Mouse (Mus musculus) forebrain, postnatal 0 days (tissue): Measurements from ENCODE around the gene Tdgf1. TPM values are rescaled to one million over a fixed set of nuclear protein-coding genes. Genes with fewer than 3 reads are reported as not detected.

ENCODE experiments used
- ATAC-seq: fragments of 200-750 bp; cut with Nextera tagmentation; 2 replicates; pipeline ENCODE4 v1.8.0; 2017; ENCODE audit warnings: mild to moderate bottlenecking, moderate library complexity
- DNase-seq: peaks from one replicate; pipeline ENCODE4 v3.0.0-alpha.2; 2015
- H3K27ac ChIP-seq: fragments of 300-500 bp; sonication (generic); 2 replicates; pipeline ENCODE4 v1.5.1; 2014; ENCODE audit warnings: low read depth, mild to moderate bottlenecking, antibody characterized with exemption, low read length, moderate library complexity, mixed read lengths
- H3K27me3 ChIP-seq: fragments of 300-500 bp; sonication (generic); 2 replicates; pipeline ENCODE4 v1.6.1; 2014; ENCODE audit warnings: mild to moderate bottlenecking, low read length, mixed read lengths; ENCODE audit not compliant: insufficient read depth
- H3K36me3 ChIP-seq: fragments of 300-500 bp; sonication (generic); 2 replicates; pipeline ENCODE4 v1.6.1; 2014; ENCODE audit warnings: mild to moderate bottlenecking, moderate library complexity; ENCODE audit not compliant: insufficient read depth
- H3K4me1 ChIP-seq: fragments of 300-500 bp; sonication (generic); 2 replicates; pipeline ENCODE4 v1.6.1; 2014; ENCODE audit warnings: antibody characterized with exemption; ENCODE audit not compliant: insufficient read depth
- H3K4me2 ChIP-seq: fragments of 300-500 bp; sonication (generic); 2 replicates; pipeline ENCODE4 v1.6.1; 2014; ENCODE audit warnings: low read depth, mild to moderate bottlenecking, moderate library complexity
- H3K4me3 ChIP-seq: fragments of 300-500 bp; sonication (generic); 2 replicates; pipeline ENCODE4 v1.5.1; 2014; ENCODE audit warnings: low read depth, low read length, mixed read lengths
- H3K9ac ChIP-seq: fragments of 300-500 bp; sonication (generic); 2 replicates; pipeline ENCODE4 v1.6.1; 2014; ENCODE audit warnings: mild to moderate bottlenecking
- H3K9me3 ChIP-seq: fragments of 300-500 bp; sonication (generic); 2 replicates; pipeline ENCODE4 v1.6.1; 2016; ENCODE audit warnings: low read length
- CTCF ChIP-seq: sonication (generic); IDR thresholded peaks from 2 replicates; pipeline ENCODE4 v1.5.1; 2016; ENCODE audit warnings: antibody characterized with exemption, control low read depth, low read depth
- WGBS: fragments of 180-500 bp; shearing (Covaris S2); extraction: QIAGEN DNeasy Blood & Tissue Kit; methylation state at CpG from one replicate; pipeline ENCODE4 v1.1.7; 2014; 5-methylcytosine and 5-hydroxymethylcytosine counted together
- polyA plus RNA-seq: library from polyadenylated mRNA; unstranded; fragments of >200 nt; fragmentation: Nextera tagmentation; extraction: Ambion mirVana; gene quantifications from 2 replicates; pipeline ENCODE4 v1.2.1, GENCODE M21; 2015
- total RNA-seq: library from RNA; depleted of rRNA; stranded (reverse); fragments of >200 nt; gene quantifications from 2 replicates; pipeline ENCODE4 v1.2.3, GENCODE M21; 2014

The Tdgf1 gene
- total and polyA plus RNA-seq, 2 experiments from 2014 or later = 0.12 TPM; not detected in 1

GRCm38 (mm10) chr9:110950109-110950508 is 4.2 kb upstream of the Tdgf1 start:
- Histone ChIP-seq H3K4me1 (peaks cover 5% of the 10 kb centered on the region; the same call in 1 of the 2 replicates), H3K27ac (no peak overlapping the region), H3K4me2 (no peak overlapping the region), H3K4me3 (no peak overlapping the region), H3K9ac (no peak overlapping the region), H3K9me3 (no peaks in the 10 kb centered on the region), H3K36me3 (no peaks in the 10 kb centered on the region), H3K27me3 (peaks cover 17% of the 10 kb centered on the region)
- ATAC-seq (no peak), DNase-seq (no peak)
- TF ChIP-seq CTCF = no peak
- WGBS = over 99% methylated on average over 3 of the region's 3 CpGs

GRCm38 (mm10) chr9:110948813-110949310 is 2.9 kb upstream of the Tdgf1 start:
- 65% methylated on average over 8 of the region's 8 CpGs for WGBS
- Histone ChIP-seq H3K4me2 (no peak overlapping the region), H3K27ac (no peak overlapping the region), H3K9ac (no peak overlapping the region), H3K4me3 (no peak overlapping the region), H3K4me1 (peaks cover 5% of the 10 kb centered on the region; the same call in 1 of the 2 replicates), H3K27me3 (peaks cover 17% of the 10 kb centered on the region), H3K9me3 (no peaks in the 10 kb centered on the region), H3K36me3 (no peaks in the 10 kb centered on the region)
- no peak for TF ChIP-seq CTCF
- DNase-seq (no peak), ATAC-seq (no peak)

DNA sequence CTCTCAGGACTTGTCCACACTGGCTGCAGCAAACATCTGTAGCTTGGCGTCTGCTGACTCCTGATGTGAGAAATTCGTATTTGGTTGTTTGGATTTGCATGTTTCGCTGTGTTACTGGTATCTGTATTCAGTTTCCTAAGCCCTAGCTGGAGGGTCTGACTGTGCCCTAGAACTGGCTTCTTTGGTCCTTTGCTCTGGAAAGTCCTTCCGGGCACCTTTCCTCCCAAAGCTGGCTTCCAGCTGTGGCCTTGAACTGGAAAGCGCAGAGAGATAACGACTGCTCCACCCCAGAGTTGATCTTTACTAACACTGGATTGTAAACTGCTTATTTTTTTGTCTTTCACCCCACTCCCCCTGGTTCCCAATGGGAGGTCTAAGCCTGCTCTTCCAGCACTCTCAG is 1.9 kb upstream of the Tdgf1 start:
- no peak for DNase-seq
- Histone ChIP-seq H3K9ac (no peak overlapping the region), H3K36me3 (no peaks in the 10 kb centered on the region), H3K4me1 (peaks cover 2% of the 10 kb centered on the region; the same call in 1 of the 2 replicates), H3K9me3 (no peaks in the 10 kb centered on the region), H3K4me3 (no peak overlapping the region), H3K4me2 (no peak overlapping the region), H3K27me3 (peaks cover 17% of the 10 kb centered on the region), H3K27ac (no peak overlapping the region)
- ATAC-seq = no peak
- TF ChIP-seq CTCF = no peak
- 41% methylated on average over 6 of the region's 6 CpGs for WGBS

- Histone ChIP-seq H3K36me3 (no peaks in the 10 kb centered on the region), H3K4me1 (no peaks in the 10 kb centered on the region), H3K4me3 (no peak overlapping the region), H3K9me3 (no peaks in the 10 kb centered on the region), H3K9ac (no peak overlapping the region), H3K27me3 (peaks cover 17% of the 10 kb centered on the region), H3K4me2 (no peak overlapping the region), H3K27ac (no peak overlapping the region)
- 20% methylated on average over 6 of the region's 6 CpGs for WGBS
- no peak for TF ChIP-seq CTCF
- DNase-seq = no peak
- no peak for ATAC-seq
Measured at GRCm38 (mm10) chr9:110947261-110947661, 1.3 kb upstream of the Tdgf1 start.

- H3K9ac ChIP-seq = no peak overlapping the region
Measured at GRCm38 (mm10) chr9:110946548-110947044, 638 bp upstream of the Tdgf1 start.

GRCm38 (mm10) chr9:110945343-110945742 is 615 bp downstream of the Tdgf1 start:
- H3K4me2 ChIP-seq = peak overlapping the region; percentile 27; the same call in 1 of the 2 replicates
- DNase-seq (no peak), ATAC-seq (no peak)
- H3K27me3 ChIP-seq = peaks cover 17% of the 10 kb centered on the region
- no peaks in the 10 kb centered on the region for H3K9me3 ChIP-seq
- H3K4me1 ChIP-seq = no peaks in the 10 kb centered on the region
- H3K4me3 ChIP-seq = peak overlapping the region; percentile 9; the same call in 1 of the 2 replicates
- 35% methylated on average over 18 of the region's 18 CpGs for WGBS
- no peaks in the 10 kb centered on the region for H3K36me3 ChIP-seq
- no peak overlapping the region for H3K27ac ChIP-seq
- TF ChIP-seq CTCF = no peak
- H3K9ac ChIP-seq = no peak overlapping the region

More at GRCm38 (mm10) chr9:110946548-110947044, 638 bp upstream of the Tdgf1 start:
- Histone ChIP-seq H3K4me2 (no peak overlapping the region), H3K9me3 (no peaks in the 10 kb centered on the region), H3K4me3 (no peak overlapping the region), H3K4me1 (no peaks in the 10 kb centered on the region), H3K36me3 (no peaks in the 10 kb centered on the region), H3K27me3 (peaks cover 17% of the 10 kb centered on the region), H3K27ac (no peak overlapping the region)
- 22% methylated on average over 20 of the region's 20 CpGs for WGBS
- DNase-seq (no peak), ATAC-seq (no peak)
- no peak for TF ChIP-seq CTCF

GRCm38 (mm10) chr9:110944265-110944664 is 1.7 kb downstream of the Tdgf1 start:
- peak; percentile 58 for TF ChIP-seq CTCF
- DNase-seq (peak; percentile 57), ATAC-seq (peak; percentile 59; the same call in 1 of the 2 replicates)
- Histone ChIP-seq H3K27me3 (peaks cover 17% of the 10 kb centered on the region), H3K4me2 (no peak overlapping the region), H3K27ac (no peak overlapping the region), H3K4me1 (no peaks in the 10 kb centered on the region), H3K9me3 (no peaks in the 10 kb centered on the region), H3K36me3 (no peaks in the 10 kb centered on the region), H3K4me3 (no peak overlapping the region), H3K9ac (no peak overlapping the region)
- 35% methylated on average over 13 of the region's 13 CpGs for WGBS
